Mouse (Mus musculus) ES-Bruce4 (cell line): ENCODE results near the gene Gm4491. TPM values are rescaled to one million over a fixed set of nuclear protein-coding genes. Genes with fewer than 3 reads are reported as not detected.

Source experiments
- H3K27ac ChIP-seq: 2 replicates; pipeline ENCODE4 v1.5.1; 2012; ENCODE audit warnings: low read length, inconsistent platforms; ENCODE audit not compliant: insufficient read depth
- H3K27me3 ChIP-seq: 2 replicates; pipeline ENCODE4 v1.6.1; 2012; ENCODE audit warnings: mild to moderate bottlenecking, low read length, inconsistent platforms; ENCODE audit not compliant: control insufficient read depth, poor library complexity, insufficient read depth, severe bottlenecking
- H3K36me3 ChIP-seq: 2 replicates; pipeline ENCODE4 v1.6.1; 2012; ENCODE audit warnings: inconsistent platforms, mild to moderate bottlenecking, low read length, moderate library complexity; ENCODE audit not compliant: control insufficient read depth, poor library complexity, insufficient read depth, severe bottlenecking
- H3K4me1 ChIP-seq: one replicate; pipeline ENCODE4 v1.8.1; 2011; ENCODE audit warnings: low read length; ENCODE audit not compliant: control insufficient read depth, insufficient read depth
- H3K4me3 ChIP-seq: 2 replicates; pipeline ENCODE4 v1.5.1; 2011; ENCODE audit warnings: low read depth, mild to moderate bottlenecking, low read length
- H3K9ac ChIP-seq: 2 replicates; pipeline ENCODE4 v1.6.1; 2012; ENCODE audit warnings: low read depth, mild to moderate bottlenecking, inconsistent platforms; ENCODE audit not compliant: poor library complexity, severe bottlenecking
- H3K9me3 ChIP-seq: replicated peaks from 2 replicates; pipeline ENCODE4 v1.6.1; 2012; ENCODE audit warnings: mild to moderate bottlenecking, low read length, inconsistent platforms; ENCODE audit not compliant: control insufficient read depth, poor library complexity, insufficient read depth, severe bottlenecking
- CTCF ChIP-seq: IDR thresholded peaks from one replicate; pipeline ENCODE4 v1.8.1; 2011; ENCODE audit warnings: low read depth, low read length
- EP300 ChIP-seq: IDR thresholded peaks from 2 replicates; pipeline ENCODE4 v1.6.1; 2011; ENCODE audit warnings: low read depth, low read length; ENCODE audit not compliant: insufficient read depth
- POLR2A ChIP-seq: IDR thresholded peaks from one replicate; pipeline ENCODE4 v1.8.1; 2011; ENCODE audit warnings: low read length; ENCODE audit not compliant: insufficient read depth
- polyA plus RNA-seq: library from polyadenylated mRNA; stranded (reverse); fragments of >200 nt; gene quantifications from 2 replicates; pipeline ENCODE4 v1.2.4, GENCODE M21; 2011; ENCODE audit warnings: low read depth; ENCODE audit not compliant: missing spikeins, insufficient read depth, insufficient read length

Gm4491 gene
- polyA plus RNA-seq, 1 experiment, result not detected

DNA sequence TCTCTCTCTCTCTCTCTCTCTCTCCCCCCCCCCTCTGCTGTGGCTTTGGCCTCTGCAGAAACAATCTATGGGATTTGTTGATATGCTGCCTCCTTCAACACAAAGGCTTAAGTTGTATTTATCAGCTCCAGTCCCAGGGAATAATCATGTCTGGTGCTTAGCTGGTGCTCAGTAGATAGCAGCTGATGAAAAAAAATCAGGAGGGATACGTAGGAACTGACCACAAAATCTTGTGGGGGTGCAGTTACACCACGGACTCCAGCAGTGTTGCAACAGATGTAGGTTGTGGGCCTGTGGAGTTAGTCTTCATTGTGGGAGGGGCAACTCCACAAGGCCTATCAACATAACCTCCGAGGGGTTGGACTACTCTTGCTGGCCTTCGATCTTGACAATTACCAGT, 19.8 kb downstream of the Gm4491 start:
- Histone ChIP-seq H3K36me3 (no peaks in the 10 kb centered on the region), H3K27me3 (no peaks in the 10 kb centered on the region), H3K4me1 (no peaks in the 10 kb centered on the region), H3K9me3 (no peaks in the 10 kb centered on the region), H3K27ac (no peak overlapping the region), H3K4me3 (no peak overlapping the region), H3K9ac (no peak overlapping the region)
- TF ChIP-seq POLR2A (no peak), CTCF (no peak), EP300 (no peak)

DNA sequence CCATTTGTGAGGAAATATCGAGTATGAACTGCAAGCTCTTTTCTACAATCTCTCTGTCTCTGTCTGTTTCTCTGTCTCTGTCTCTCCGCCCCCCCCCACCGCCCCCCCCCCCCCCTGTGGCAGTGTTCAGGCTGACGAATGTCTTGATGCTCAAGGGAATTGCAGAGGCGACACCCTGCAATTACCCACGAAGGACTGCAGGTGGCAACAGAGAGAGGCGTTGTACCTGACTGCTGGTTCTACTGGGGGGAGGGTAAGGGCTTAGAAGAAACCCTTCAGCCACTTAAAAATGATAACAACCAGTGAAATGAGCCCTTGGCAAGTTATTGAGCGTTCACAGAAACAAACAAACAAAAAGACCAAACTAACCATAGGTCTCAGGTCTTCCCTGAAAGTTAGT, 22.7 kb downstream of the Gm4491 start:
- no peaks in the 10 kb centered on the region for H3K27me3 ChIP-seq
- no peak overlapping the region for H3K9ac ChIP-seq
- TF ChIP-seq POLR2A, result no peak
- peak; percentile 72 for TF ChIP-seq CTCF
- H3K36me3 ChIP-seq, result no peaks in the 10 kb centered on the region
- no peaks in the 10 kb centered on the region for H3K9me3 ChIP-seq
- no peaks in the 10 kb centered on the region for H3K4me1 ChIP-seq
- no peak overlapping the region for H3K4me3 ChIP-seq
- no peak overlapping the region for H3K27ac ChIP-seq

DNA sequence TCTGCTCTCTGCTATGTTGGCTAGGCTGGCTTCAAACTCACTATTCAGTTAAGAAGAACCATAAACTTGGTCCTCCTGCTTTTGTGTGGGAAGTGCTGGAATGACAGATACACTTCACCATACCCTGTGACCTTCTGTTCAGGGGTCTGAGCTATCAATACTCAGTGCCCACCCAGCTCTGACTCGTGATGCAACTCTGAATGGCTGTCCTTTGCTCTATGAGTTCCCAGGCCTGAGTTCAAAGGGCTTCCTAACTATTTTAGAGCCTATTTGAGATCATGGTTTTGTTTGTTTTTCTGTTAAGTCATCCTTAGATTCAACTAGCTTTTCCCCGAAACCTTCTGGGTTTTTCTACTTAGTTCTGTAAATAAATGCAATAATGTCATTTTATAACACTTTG, 25.7 kb downstream of the Gm4491 start:
- no peak for TF ChIP-seq POLR2A
- TF ChIP-seq EP300, result no peak
- no peak for TF ChIP-seq CTCF
- Histone ChIP-seq H3K4me3 (no peak overlapping the region), H3K4me1 (no peaks in the 10 kb centered on the region), H3K27ac (no peak overlapping the region), H3K9ac (no peak overlapping the region), H3K27me3 (no peaks in the 10 kb centered on the region), H3K9me3 (no peaks in the 10 kb centered on the region), H3K36me3 (no peaks in the 10 kb centered on the region)

DNA sequence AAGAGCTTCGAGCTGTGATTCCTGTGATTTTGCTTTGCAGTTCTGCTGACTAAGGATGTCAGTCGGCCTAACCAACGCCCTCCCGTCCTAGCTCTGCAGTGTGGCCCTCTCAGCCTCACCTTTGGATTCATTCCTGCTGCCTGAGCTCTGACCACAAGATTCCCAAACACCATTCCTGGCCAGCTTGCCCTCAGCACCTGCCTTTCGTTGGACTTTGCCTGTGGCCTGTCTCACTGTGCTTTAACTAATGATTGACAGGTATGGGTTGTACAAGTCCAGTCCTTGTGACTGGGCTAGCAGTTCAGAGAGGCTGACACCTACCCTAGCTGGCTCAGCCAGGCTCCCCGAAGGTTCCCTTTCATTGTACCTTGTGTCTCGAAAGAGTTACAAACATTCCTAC, 26.6 kb downstream of the Gm4491 start:
- H3K27me3 ChIP-seq, result no peaks in the 10 kb centered on the region
- no peak overlapping the region for H3K27ac ChIP-seq
- no peaks in the 10 kb centered on the region for H3K9me3 ChIP-seq
- no peaks in the 10 kb centered on the region for H3K4me1 ChIP-seq
- H3K4me3 ChIP-seq, result no peak overlapping the region
- no peaks in the 10 kb centered on the region for H3K36me3 ChIP-seq
- H3K9ac ChIP-seq, result no peak overlapping the region
- no peak for TF ChIP-seq EP300
- no peak for TF ChIP-seq CTCF
- no peak for TF ChIP-seq POLR2A

DNA sequence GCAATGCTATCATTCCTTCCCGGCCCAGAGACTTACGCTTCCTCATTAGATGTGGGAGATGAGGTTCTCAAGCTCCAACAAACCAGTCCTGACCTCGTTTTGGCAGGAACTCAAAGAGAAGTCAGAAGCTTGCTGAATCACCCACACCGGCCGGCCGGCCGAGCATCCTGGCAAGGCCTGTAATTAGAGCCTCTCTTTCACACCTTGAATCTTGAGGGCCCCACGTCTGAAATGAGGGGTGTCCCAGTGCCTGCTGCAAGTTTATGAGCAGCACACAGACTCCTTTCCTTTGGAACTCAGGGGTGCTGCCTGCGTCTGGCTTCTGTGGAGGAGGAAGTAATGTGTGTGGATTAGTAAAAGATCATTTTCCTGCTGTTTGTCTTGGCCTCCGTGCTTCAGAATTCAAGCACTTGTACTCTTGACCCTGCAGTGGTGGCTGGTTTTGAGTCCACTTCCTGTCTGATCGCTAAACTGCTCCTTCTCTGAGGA, 31.5 kb downstream of the Gm4491 start:
- TF ChIP-seq EP300, result no peak
- no peak for TF ChIP-seq CTCF
- TF ChIP-seq POLR2A, result no peak
- Histone ChIP-seq H3K27me3 (no peaks in the 10 kb centered on the region), H3K9me3 (no peaks in the 10 kb centered on the region), H3K36me3 (no peaks in the 10 kb centered on the region), H3K4me1 (no peaks in the 10 kb centered on the region), H3K9ac (no peak overlapping the region), H3K27ac (no peak overlapping the region), H3K4me3 (no peak overlapping the region)

DNA sequence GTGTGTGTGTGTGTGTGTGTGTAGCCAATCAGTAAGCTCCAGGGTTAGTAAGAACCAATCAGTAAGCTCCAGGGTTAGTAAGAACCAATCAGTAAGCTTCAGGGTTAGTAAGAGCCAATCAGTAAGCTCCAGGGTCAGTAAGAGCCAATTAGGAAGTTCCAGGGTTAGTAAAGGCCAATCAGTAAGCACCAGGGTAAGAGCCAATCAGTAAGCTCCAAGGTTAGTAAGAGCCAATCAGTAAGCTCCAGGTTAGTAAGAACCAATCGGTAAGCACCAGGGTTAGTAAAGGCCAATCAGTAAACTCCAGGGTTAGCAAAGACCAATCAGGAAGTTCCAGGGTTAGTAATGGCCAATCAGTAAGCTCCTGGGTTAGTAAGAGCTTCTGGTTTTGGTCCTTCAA, 32.8 kb downstream of the Gm4491 start:
- Histone ChIP-seq H3K4me3 (no peak overlapping the region), H3K4me1 (no peaks in the 10 kb centered on the region), H3K9ac (no peak overlapping the region), H3K27me3 (no peaks in the 10 kb centered on the region), H3K27ac (no peak overlapping the region), H3K9me3 (no peaks in the 10 kb centered on the region), H3K36me3 (no peaks in the 10 kb centered on the region)
- no peak for TF ChIP-seq EP300
- TF ChIP-seq CTCF, result no peak
- no peak for TF ChIP-seq POLR2A
